Mouse (Mus musculus) C2C12 (cell line): ENCODE measurements at regions not wholly inside any gene's neighbourhood (a gene's known extent, or its start where the extent isn't known, plus 50 kb on each side); places are given as distances from the start of the nearest gene placed in this dataset.

Source experiments
- H3K27me3 ChIP-seq: one replicate; pipeline ENCODE4 v1.6.1; 2011; ENCODE audit not compliant: control insufficient read depth, insufficient read depth, insufficient read length
- H3K36me3 ChIP-seq: one replicate; pipeline ENCODE4 v1.6.1; 2011; ENCODE audit not compliant: control insufficient read depth, insufficient read depth
- H3K4me3 ChIP-seq: one replicate; pipeline ENCODE4 v1.5.1; 2011; ENCODE audit warnings: mild to moderate bottlenecking, control low read depth; ENCODE audit not compliant: poor library complexity, insufficient read depth, severe bottlenecking
- H3K79me2 ChIP-seq: one replicate; pipeline ENCODE4 v1.6.1; 2011; ENCODE audit not compliant: control insufficient read depth, insufficient read depth
- H3K79me3 ChIP-seq: one replicate; pipeline ENCODE4 v1.6.1; 2011; ENCODE audit warnings: low read depth, control low read depth
- H3ac ChIP-seq: one replicate; pipeline ENCODE3; 2011; ENCODE audit warnings: low read depth; ENCODE audit not compliant: control insufficient read depth, insufficient read length
- CEBPB ChIP-seq: IDR thresholded peaks from one replicate; pipeline ENCODE4 v1.6.1; 2011; ENCODE audit warnings: low read depth, mild to moderate bottlenecking, control low read depth, moderate library complexity
- CTCF ChIP-seq: IDR thresholded peaks from one replicate; pipeline ENCODE4 v1.5.1; 2011; ENCODE audit not compliant: control insufficient read depth, insufficient read depth, insufficient read length
- FOSL1 ChIP-seq: IDR thresholded peaks from one replicate; pipeline ENCODE4 v1.8.0; 2011; ENCODE audit warnings: mild to moderate bottlenecking, low read length; ENCODE audit not compliant: poor library complexity, insufficient read depth, severe bottlenecking
- MAX ChIP-seq: IDR thresholded peaks from one replicate; pipeline ENCODE4 v1.6.1; 2011; ENCODE audit warnings: mild to moderate bottlenecking, control low read depth
- MYOD1 ChIP-seq: IDR thresholded peaks from one replicate; pipeline ENCODE4 v1.6.1; 2011; ENCODE audit warnings: low read depth; ENCODE audit not compliant: control insufficient read depth, insufficient read length
- MYOG ChIP-seq: IDR thresholded peaks from one replicate; pipeline ENCODE4 v1.6.1; 2011; ENCODE audit not compliant: control insufficient read depth, insufficient read length; ENCODE audit errors: extremely low read depth
- USF1 ChIP-seq: IDR thresholded peaks from one replicate; pipeline ENCODE4 v1.6.1; 2011; ENCODE audit warnings: low read depth, mild to moderate bottlenecking, control low read depth, moderate library complexity

DNA sequence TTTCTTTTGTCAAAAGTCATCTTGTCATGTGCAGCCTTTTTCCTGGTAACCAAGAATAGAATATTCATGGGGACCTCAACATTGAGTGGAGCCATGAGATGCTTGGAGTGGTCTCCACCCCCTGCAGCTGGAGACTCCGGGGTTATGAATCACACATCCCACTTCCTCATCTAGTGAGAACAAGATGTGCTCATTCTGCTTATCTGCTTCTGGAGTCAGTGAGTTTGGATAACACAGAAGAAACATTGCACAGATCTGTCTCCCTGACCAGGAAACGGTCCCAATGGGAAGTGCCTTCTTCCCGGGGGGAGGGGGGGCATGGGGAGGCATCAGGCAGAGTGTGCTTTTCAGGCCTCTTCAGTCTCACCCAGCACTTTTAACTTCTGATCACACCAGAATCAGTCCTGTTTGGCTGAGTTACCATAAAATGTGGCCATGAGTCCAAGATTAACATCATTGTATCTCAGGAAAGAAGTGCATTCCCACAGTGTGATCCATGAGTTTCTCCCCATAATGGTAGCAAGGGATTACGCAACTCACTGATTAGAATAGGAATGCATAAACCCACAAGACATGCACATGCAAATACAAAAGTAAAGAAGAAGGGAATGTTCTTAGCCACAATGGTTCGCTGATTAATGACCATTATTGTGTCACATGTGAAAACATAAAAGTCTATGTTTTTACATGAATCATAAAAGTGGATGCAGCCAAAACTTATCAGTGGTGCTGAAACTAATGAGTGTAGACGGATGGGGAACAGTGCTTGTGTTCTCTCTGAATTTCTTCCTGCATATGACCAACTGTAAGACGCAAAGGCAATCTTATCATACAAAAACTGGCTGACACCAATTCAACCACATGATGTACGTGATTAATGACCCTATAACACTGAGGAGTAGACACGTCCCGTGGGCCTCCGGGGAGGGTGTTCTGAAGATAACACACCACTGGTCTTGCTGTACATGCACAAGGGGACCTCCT lies 393.8 kb upstream of the Mmadhc start:
- Histone ChIP-seq H3K79me2 (no peaks in the 10 kb centered on the region), H3K4me3 (no peak overlapping the region), H3K79me3 (no peaks in the 10 kb centered on the region), H3ac (no peak overlapping the region), H3K27me3 (no peaks in the 10 kb centered on the region), H3K36me3 (no peaks in the 10 kb centered on the region)
- TF ChIP-seq MAX: peak; percentile 74
- no peak for TF ChIP-seq MYOD1
- TF ChIP-seq FOSL1: peak; percentile 17
- peak; percentile 99 for TF ChIP-seq CEBPB
- peak; percentile 75 for TF ChIP-seq USF1
- TF ChIP-seq CTCF: no peak
- no peak for TF ChIP-seq MYOG

- no peaks in the 10 kb centered on the region for H3K79me2 ChIP-seq
- H3K36me3 ChIP-seq: no peaks in the 10 kb centered on the region
- H3ac ChIP-seq: no peak overlapping the region
- no peaks in the 10 kb centered on the region for H3K79me3 ChIP-seq
- no peaks in the 10 kb centered on the region for H3K27me3 ChIP-seq
- no peak overlapping the region for H3K4me3 ChIP-seq
- TF ChIP-seq MYOG: no peak
- no peak for TF ChIP-seq MYOD1
- no peak for TF ChIP-seq MAX
- TF ChIP-seq CEBPB: no peak
- TF ChIP-seq FOSL1: no peak
- no peak for TF ChIP-seq USF1
- TF ChIP-seq CTCF: no peak
These were observed 391.1 kb upstream of the Mmadhc start for GRCm38 (mm10) chr2:50687672-50688151.

- Histone ChIP-seq H3K79me2 (no peaks in the 10 kb centered on the region), H3K4me3 (no peak overlapping the region), H3K36me3 (no peaks in the 10 kb centered on the region), H3ac (no peak overlapping the region), H3K79me3 (no peaks in the 10 kb centered on the region), H3K27me3 (no peaks in the 10 kb centered on the region)
- TF ChIP-seq CEBPB (peak; percentile 100), MAX (peak; percentile 16), CTCF (no peak)
These were observed 390.6 kb upstream of the Mmadhc start for GRCm38 (mm10) chr2:50687222-50687621.

GRCm38 (mm10) chr2:50677456-50677855 lies 380.9 kb upstream of the Mmadhc start:
- Histone ChIP-seq H3K36me3 (no peaks in the 10 kb centered on the region), H3K27me3 (no peaks in the 10 kb centered on the region), H3ac (no peak overlapping the region), H3K4me3 (no peak overlapping the region), H3K79me3 (no peaks in the 10 kb centered on the region), H3K79me2 (no peaks in the 10 kb centered on the region)
- TF ChIP-seq MAX: no peak
- no peak for TF ChIP-seq FOSL1
- TF ChIP-seq USF1: no peak
- no peak for TF ChIP-seq MYOG

DNA sequence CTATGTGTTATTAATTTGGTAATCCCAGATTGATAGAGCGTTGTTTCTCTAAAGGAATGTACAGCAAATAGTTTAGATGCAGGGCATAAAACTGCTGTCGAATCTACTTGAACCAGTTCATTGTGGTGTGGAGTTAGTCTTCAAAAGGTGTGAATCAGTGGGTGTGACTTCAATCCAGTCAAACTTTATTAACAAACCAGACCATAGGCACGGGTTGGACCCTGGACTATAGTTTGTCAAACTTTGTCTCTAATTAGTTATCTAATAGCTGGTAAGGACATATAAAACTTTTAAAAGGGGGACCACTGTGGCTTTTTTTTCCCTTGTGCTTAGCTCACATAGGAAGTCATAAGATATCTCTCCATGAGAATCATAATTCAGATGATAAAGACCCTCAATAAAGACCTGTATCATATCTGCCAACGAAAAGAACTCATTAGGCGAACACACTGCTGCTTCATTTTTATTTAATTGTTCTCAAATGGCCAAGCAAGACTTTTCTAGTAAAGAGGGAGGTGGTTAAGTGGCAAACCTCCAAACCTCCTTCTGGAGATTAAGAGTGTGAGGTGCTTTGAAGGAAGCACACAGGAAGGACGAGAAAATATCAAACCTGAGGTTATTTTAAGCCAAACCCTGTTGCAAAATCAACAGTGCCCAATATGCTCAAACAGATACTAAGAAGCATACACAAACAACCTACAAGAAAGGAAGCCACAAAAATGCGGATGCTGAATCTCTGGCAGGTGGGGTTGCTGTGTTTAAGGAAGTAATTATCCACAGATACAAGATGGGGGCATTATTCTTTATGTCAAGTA lies 379.3 kb upstream of the Mmadhc start:
- Histone ChIP-seq H3ac (no peak overlapping the region), H3K36me3 (no peaks in the 10 kb centered on the region), H3K27me3 (no peaks in the 10 kb centered on the region), H3K4me3 (no peak overlapping the region), H3K79me3 (no peaks in the 10 kb centered on the region), H3K79me2 (no peaks in the 10 kb centered on the region)
- no peak for TF ChIP-seq FOSL1
- TF ChIP-seq MYOG: no peak
- TF ChIP-seq MAX: no peak
- peak; percentile 74 for TF ChIP-seq CEBPB
- TF ChIP-seq USF1: no peak
- no peak for TF ChIP-seq MYOD1
- no peak for TF ChIP-seq CTCF

DNA sequence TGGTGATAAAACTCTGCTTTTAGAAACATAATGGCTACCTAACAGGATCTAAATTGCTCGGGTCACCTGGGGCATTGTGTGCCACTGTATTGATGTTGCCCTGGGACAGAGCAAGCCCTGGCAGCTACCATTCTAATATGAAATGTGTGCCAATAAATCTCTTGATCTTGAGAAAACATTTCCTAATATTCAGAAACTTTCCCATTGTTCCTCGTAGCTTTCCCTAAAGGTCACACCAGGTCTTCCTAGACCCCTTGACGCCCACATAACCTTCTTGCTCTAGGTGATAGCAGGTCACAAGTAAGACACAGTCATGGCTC lies 378.2 kb upstream of the Mmadhc start:
- H3K36me3 ChIP-seq: no peaks in the 10 kb centered on the region
- no peaks in the 10 kb centered on the region for H3K79me2 ChIP-seq
- no peak overlapping the region for H3ac ChIP-seq
- TF ChIP-seq MYOG (no peak), CEBPB (no peak)
- H3K79me3 ChIP-seq: no peaks in the 10 kb centered on the region
- no peak overlapping the region for H3K4me3 ChIP-seq
- no peaks in the 10 kb centered on the region for H3K27me3 ChIP-seq
